Mouse (Mus musculus) fibroblast of lung, adult 2 months (primary cell): Measurements from ENCODE around the gene Unc50.

Experiments
- DNase-seq: peaks from one replicate; pipeline ENCODE4 v3.0.0-alpha.2; 2011; ENCODE audit warnings: low read depth

The Unc50 gene

GRCm38 (mm10) chr1:37488531-37488930 lies 58.6 kb downstream of the Unc50 start:
- no peak for DNase-seq
